Mouse (Mus musculus) lung, postnatal 0 days (tissue): ENCODE data around the gene Reg4.

Experiments used
- CTCF ChIP-seq: IDR thresholded peaks from 2 replicates; pipeline ENCODE4 v1.5.1; 2016; ENCODE audit warnings: antibody characterized with exemption, mild to moderate bottlenecking
- EP300 ChIP-seq: IDR thresholded peaks from 2 replicates; pipeline ENCODE4 v1.6.1; 2016; ENCODE audit warnings: antibody characterized with exemption, mild to moderate bottlenecking, control low read depth

GRCm38 (mm10) chr3:98261415-98261814 lies 39.5 kb downstream of the Reg4 start:
- TF ChIP-seq EP300 (peak; percentile 18; the same call in 1 of the 2 replicates), CTCF (no peak)
